Mouse (Mus musculus) embryo, embryonic 11 days (tissue): Measurements from ENCODE around the gene Pidd1.
A peak's percentile ranks its signal among the peaks of the same experiment; 100 is the strongest.
"Not testable (repeated sequence)": the region's sequence is repeated elsewhere in the genome, so short reads cannot be mapped to it uniquely, and the experiment has no call there.

ENCODE experiments used
- DNase-seq: peaks from one replicate; pipeline ENCODE4 v3.0.0-alpha.2; 2015

The Pidd1 gene

GRCm38 (mm10) chr7:141413331-141413730 lies 30.5 kb downstream of the Pidd1 start:
- DNase-seq = peak; percentile 35

GRCm38 (mm10) chr7:141411667-141412066 lies 32.2 kb downstream of the Pidd1 start:
- DNase-seq = no peak

GRCm38 (mm10) chr7:141410631-141411030 lies 33.2 kb downstream of the Pidd1 start:
- DNase-seq = no peak

GRCm38 (mm10) chr7:141408833-141409232 lies 35.0 kb downstream of the Pidd1 start:
- DNase-seq = peak; percentile 91

DNA sequence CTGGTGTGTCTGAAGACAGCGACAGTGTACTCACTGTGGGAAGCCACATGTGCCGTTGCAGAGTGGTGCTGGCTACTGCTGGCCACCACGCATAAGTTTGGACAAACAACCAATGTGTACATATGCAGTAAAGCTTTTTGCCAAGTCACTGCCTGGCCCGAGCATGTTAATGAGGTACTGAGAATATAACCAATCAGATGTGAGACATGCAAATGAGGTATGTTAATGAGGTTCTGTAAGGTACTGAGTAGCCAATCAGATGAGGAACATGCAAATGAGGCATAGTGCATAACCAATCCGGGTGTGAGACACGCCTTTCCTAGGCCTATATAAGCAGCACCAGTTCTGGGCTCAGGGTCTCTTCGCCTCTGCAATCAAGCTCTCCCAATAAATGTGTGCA lies 36.2 kb downstream of the Pidd1 start:
- not testable (repeated sequence) for DNase-seq

DNA sequence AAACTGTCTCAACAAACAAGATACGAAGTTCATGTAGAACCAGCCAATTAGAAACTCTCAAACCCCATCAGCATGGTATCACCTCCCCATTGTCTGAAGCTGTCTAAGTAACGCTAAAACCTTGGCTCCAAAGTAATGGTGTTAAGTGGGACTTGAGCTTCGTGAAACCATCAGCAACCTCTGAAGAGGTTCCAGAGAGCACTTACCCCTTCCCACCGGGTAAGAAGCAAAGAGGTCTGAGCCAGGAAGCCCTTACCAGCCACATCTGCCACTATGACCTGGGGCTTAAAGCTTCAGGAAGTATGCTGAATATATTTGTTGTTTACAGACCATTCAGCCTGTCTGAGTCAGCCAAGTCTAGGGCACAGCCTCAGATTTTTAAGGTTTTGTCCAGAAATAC lies 38.4 kb downstream of the Pidd1 start:
- no peak for DNase-seq

GRCm38 (mm10) chr7:141403305-141403704 lies 40.5 kb downstream of the Pidd1 start:
- DNase-seq = peak; percentile 66

DNA sequence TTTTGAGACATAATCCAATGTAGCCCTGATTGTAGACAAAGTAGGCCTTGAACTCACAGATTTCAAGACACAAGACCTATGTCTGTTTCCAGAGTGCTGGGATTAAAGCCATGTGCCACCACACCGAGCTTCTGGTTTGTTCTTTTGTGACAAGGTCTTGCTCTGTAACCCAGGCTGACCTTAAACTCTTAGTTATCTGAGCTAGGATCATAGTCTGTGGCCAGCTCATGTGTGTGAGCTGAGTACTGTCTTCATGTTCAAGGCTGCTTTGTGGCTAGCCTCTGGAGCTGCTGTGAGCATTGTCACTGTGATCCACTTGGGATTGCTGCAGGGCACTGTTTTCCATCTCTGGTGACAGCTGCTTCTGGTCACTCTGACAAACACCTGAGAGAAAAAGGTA lies 48.5 kb downstream of the Pidd1 start:
- no peak for DNase-seq

DNA sequence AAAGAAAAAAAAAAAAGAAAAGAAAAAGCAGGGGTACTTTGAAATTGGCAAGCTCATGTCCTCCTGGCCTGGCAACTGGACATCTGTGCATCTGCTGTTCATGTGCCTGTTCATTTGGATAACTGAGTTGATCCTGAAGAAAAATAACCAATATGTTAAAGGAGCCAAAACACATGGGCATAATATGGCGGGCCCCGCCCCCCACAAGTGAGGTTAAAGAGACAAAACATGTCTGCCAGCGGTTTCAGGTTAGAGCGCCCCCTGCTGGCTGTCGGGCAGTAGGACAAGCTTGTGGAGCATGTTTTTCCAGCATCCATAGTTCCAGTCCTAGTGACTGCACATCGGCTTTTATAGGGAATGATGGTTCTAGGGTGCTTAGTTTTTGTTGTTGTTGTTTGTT lies 49.1 kb downstream of the Pidd1 start:
- DNase-seq = peak; percentile 75

GRCm38 (mm10) chr7:141394158-141394557 lies 49.7 kb downstream of the Pidd1 start:
- no peak for DNase-seq

DNA sequence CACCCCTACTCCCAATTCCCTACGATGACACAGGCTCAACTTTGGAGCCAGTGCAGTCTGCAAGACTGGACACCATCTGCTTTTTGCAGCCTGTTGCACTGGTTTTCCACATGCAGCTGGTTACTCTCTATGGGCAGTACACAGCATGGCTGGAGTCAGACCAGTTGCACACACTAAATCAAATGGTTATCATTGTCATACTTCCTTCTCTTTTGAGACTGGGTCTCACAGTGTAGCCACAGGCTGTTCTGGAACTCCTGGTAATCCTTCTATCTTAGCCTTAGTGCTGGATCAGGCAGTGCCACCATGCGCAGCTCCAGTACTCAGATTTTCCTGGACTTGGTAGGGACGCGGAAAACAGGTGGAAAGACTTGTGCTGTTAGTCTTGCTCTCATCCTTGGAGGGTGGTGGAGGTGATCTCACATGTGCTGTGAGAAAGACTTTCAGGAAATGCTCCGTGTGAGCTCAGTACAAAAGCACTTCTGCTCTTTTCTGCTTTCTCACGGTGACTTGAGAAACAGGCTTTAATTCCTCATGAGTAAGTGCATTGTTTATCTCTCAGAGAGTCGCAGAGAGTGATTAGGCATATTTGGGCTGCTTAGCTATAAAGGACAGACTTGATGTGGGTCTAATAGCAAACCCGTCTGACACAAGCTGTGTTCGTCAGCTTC lies 51.1 kb downstream of the Pidd1 start:
- no peak for DNase-seq

GRCm38 (mm10) chr7:141391625-141392551 lies 51.9 kb downstream of the Pidd1 start, which contains the start of gene Taldo1:
TSS of gene Taldo1 (plus strand) at chr7:141392199.
- peak; percentile 99 for DNase-seq

DNA sequence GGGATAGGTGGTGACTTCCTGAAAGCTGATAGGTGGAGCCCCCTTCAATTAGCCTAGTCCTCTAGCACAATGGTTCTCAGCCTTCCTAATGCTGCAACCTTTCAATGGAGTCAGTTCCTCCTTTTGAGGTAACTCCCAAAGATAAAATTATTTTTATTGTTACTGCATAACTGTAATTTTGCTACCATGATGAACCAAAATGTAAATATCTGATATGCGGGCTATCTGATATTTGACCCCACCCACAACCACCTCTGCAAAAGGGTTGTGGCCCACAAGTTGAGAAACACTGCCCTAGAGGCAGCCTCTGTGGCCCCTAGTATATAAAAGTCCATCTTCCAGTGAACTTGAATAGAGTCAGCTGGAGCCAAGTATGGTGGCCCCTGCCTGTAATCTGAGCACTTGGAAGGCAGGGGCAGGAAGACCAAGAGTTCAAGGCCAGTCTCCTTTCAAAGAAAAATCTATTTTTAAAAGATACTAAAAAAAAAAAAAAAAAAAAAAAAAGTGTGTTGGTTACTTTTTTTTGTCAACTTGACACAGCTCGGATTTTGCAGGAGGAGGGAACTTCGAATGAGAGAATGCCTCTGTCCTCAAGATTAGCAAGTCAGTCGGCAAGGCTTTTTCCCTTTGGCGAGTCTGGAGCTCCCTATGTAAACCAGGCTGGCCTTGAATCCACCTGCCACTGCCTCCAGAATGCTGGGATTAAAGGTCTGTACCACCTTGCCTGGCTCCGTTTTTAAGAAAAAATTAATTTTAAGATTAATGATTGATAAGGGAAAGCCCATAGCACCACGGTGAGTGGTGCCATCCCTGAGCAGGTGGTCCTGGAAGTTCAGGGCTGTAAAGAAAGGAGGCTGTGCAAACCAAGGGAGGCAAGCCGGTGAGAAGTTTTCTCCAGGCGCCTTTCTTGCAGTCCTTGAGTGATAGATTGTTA lies 53.2 kb downstream of the Pidd1 start:
- no peak for DNase-seq

- DNase-seq = no peak
Measured at GRCm38 (mm10) chr7:141388487-141389109, 55.2 kb downstream of the Pidd1 start.
